Mouse (Mus musculus) skeletal muscle tissue, adult 2 months (tissue): Measurements from ENCODE around the gene Immp2l.

ENCODE experiments used
- DNase-seq: peaks from one replicate; pipeline ENCODE4 v3.0.0-alpha.2; 2012; ENCODE audit warnings: low read depth, low spot score

The Immp2l gene

DNA sequence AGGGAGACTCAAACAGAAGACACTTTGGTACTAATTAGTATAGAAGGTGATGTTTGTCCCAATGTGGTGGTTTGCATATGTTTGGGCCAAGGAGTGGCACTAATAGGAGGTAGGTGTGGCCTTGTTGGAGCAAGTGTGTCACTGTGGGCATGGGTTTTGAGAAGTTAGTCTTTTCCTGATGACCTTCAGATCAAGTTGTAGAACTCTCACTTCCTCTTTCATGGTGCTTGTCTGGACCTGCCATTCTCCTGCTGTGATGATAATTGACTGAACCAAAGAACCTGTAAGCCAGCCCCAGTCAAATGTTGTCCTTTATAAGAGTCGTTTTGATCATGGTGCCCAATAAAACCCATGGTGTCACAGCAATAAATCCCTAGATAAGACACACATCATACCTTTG, 967.5 kb downstream of the Immp2l start:
- DNase-seq = no peak
